Mouse (Mus musculus): Measurements from ENCODE around the gene Dnajc4.

GRCm38 (mm10) chr19:7013984-7014383, 21.6 kb upstream of the Dnajc4 start:
- TF ChIP-seq GATA1 (IDR thresholded peaks at IDR 0.05; ENCODE audit: borderline replicate concordance, low read length) (no peak), FLI1 (IDR thresholded peaks at IDR 0.05; ENCODE audit: low read length) (no peak)

Measured in megakaryocyte, embryonic 14.5 days (primary cell).